Mouse (Mus musculus): ENCODE data around the gene Rbm41. TPM values are rescaled to one million over a fixed set of nuclear protein-coding genes. Genes with fewer than 3 reads are reported as not detected.

Gene Rbm41
- total and polyA plus RNA-seq, 2 experiments from 2014 or later, result 3.1 to 6.9 TPM

DNA sequence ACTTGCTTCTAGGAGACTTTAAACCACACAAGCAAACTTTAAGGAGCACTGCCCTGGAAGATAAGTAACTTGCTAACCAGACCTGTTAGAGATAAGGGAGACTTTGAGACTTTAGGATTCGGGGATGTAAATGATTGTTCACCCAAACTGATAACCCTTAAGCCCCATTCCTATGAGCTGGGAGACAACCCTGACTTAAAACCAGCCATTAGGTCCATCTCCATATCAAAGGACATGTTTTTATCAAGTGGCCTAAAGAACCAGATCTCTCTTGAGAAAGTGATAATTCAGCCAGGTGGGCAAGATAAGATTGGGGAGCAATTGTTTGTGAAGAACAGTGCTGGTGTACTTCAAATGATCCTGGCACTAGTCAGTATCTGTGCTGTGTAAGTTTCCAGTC lies 107.0 kb downstream of the Rbm41 start:
- Histone ChIP-seq H3K4me3 (ENCODE audit: low read depth, low read length) (no peak overlapping the region), H3K9me3 (ENCODE audit: low read length) (no peaks in the 10 kb centered on the region), H3K27me3 (ENCODE audit: insufficient read depth, low read length) (no peaks in the 10 kb centered on the region), H3K36me3 (ENCODE audit: insufficient read depth, low read length) (no peaks in the 10 kb centered on the region), H3K27ac (ENCODE audit: low read depth, low read length) (no peak overlapping the region), H3K4me1 (ENCODE audit: insufficient read depth, low read length) (no peaks in the 10 kb centered on the region), H3K4me2 (ENCODE audit: low read depth, low read length, poor library complexity, severe bottlenecking) (no peak overlapping the region), H3K9ac (replicated peaks; ENCODE audit: low read length, poor library complexity, severe bottlenecking) (no peak overlapping the region)
- no peak for TF ChIP-seq CTCF (IDR thresholded peaks at IDR 0.05)
- DNase-seq (ENCODE audit: low spot score) (no peak), ATAC-seq (ENCODE audit: low FRiP score) (no peak)
- WGBS, result 89% methylated on average over 1 of the region's 1 CpGs

DNA sequence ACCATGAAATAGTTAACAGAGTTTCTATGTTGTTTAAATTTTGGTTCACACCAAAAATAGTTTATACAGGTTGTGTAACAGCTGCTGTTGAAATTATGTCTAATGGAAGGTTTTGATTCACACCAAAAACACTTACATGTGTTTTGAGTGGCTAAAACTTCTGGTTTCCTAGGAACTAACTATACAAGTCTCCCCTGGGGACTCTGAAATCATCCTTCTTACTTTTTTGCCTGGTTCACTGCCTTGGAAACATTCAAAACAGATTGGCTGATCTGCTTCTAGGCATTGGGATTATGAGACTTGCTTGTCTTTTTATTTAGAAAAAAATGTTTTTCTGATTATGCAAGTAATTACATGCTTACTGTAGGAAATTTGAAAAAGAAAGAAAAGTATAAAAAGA lies 115.2 kb downstream of the Rbm41 start:
- Histone ChIP-seq H3K27ac (ENCODE audit: low read depth, low read length) (no peak overlapping the region), H3K9me3 (ENCODE audit: low read length) (no peaks in the 10 kb centered on the region), H3K27me3 (ENCODE audit: insufficient read depth, low read length) (no peaks in the 10 kb centered on the region; the same call in 1 of the 2 replicates), H3K9ac (replicated peaks; ENCODE audit: low read length, poor library complexity, severe bottlenecking) (no peak overlapping the region), H3K4me2 (ENCODE audit: low read depth, low read length, poor library complexity, severe bottlenecking) (no peak overlapping the region), H3K4me3 (ENCODE audit: low read depth, low read length) (no peak overlapping the region), H3K36me3 (ENCODE audit: insufficient read depth, low read length) (no peaks in the 10 kb centered on the region), H3K4me1 (ENCODE audit: insufficient read depth, low read length) (no peaks in the 10 kb centered on the region)
- no peak for DNase-seq (ENCODE audit: low spot score)
- ATAC-seq (ENCODE audit: low FRiP score), result no peak
- TF ChIP-seq CTCF (IDR thresholded peaks at IDR 0.05), result no peak

DNA sequence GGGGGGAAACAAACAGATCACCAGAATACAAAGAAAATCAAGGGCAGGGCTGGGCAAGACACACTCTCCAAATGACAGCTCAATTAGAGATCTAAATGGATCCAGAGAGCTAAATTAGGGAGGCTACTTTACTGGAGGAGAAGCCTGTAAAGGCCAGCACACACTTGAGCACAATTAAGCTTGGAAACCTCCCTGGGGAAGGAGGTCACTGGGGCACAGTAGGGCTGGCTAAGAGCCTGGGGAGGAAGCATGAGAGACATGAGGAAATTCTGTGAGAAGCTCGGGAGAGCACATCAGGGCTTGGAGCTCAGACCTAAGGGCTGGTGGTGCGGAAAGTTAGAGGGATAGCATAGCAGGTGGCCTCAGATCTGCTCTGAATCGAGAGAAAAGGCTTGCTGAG lies 120.5 kb downstream of the Rbm41 start:
- 36% methylated on average over 3 of the region's 3 CpGs for WGBS
- Histone ChIP-seq H3K4me3 (ENCODE audit: low read depth, low read length) (no peak overlapping the region), H3K27ac (ENCODE audit: low read depth, low read length) (no peak overlapping the region), H3K4me1 (ENCODE audit: insufficient read depth, low read length) (no peaks in the 10 kb centered on the region), H3K9ac (replicated peaks; ENCODE audit: low read length, poor library complexity, severe bottlenecking) (no peak overlapping the region), H3K27me3 (ENCODE audit: insufficient read depth, low read length) (no peaks in the 10 kb centered on the region), H3K9me3 (ENCODE audit: low read length) (no peaks in the 10 kb centered on the region), H3K36me3 (ENCODE audit: insufficient read depth, low read length) (no peaks in the 10 kb centered on the region), H3K4me2 (ENCODE audit: low read depth, low read length, poor library complexity, severe bottlenecking) (no peak overlapping the region)
- ATAC-seq (ENCODE audit: low FRiP score) (no peak), DNase-seq (ENCODE audit: low spot score) (peak; percentile 2)
- TF ChIP-seq CTCF (IDR thresholded peaks at IDR 0.05), result no peak

DNA sequence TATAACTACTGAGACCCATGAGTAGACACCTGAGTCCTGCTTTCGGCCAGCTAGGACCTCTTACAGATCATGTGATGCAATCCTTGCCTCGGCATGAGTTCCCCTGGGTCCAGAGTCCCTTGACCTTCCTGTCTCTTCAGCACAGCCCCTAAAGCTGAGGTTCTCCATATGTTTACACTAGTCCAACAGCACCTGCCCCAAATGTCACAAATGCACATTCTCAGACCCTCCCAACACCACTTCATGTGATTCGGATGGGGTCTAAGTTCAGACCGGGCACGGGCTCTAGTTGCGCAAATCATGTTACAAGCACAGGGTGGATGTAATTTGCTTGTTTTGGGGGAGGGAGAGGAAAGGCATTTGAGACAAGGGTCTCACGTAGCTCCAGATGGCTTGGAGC lies 121.3 kb downstream of the Rbm41 start:
- 80% methylated on average over 7 of the region's 7 CpGs for WGBS
- no peak for ATAC-seq (ENCODE audit: low FRiP score)
- DNase-seq (ENCODE audit: low spot score), result no peak

DNA sequence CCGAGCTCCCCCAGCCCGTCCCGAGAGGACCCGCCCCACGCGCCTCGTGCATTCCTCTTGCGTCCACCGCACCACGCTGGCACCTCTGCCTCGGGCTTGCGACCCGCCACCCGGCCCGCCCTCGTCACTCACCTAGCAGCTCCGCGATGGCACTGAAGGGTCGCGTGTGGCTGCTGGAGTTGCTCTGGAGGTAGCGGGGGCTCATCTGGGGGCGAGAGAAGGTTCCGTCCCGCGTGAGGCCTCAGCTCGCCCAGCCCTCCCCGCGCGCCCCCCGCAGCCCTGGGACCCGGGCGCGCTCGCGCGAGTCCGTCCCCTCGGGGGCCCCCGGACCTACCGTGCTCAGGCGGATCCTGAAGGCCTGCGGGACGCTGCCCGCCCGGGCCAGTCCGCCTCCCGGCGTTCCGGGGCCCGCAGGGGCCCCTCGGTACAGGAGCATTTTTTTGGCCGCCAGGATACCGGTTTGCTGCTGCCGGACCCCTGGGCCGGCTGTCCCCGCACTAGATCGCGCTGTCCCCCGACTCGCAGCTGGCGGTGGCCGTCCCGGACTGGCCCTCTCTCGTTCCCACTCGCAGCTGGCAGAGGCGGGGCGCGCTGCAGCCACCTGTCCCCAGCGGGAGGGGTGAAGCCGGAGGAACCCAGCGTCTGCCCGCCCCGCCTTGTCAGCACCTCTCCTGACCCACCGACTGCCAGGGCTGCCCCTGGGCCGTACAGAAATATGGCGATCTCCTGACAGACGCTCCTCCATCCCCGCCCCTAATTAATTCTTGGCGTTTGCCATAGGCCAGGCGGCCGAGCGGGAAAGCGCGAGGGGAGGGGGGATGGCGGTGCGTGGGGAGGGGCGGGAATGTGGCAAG lies 127.2 kb downstream of the Rbm41 start, which contains the start of gene Morc4:
Morc4 (minus strand) TSS at position 740 of the 854 bp plus-strand sequence.
- Histone ChIP-seq H3K9me3 (ENCODE audit: low read length) (no peaks in the 10 kb centered on the region), H3K27me3 (ENCODE audit: insufficient read depth, low read length) (no peaks in the 10 kb centered on the region), H3K27ac (ENCODE audit: low read depth, low read length) (no peak within 1 kb of the TSS), H3K4me2 (ENCODE audit: low read depth, low read length, poor library complexity, severe bottlenecking) (peak within 1 kb of the TSS; percentile 62), H3K9ac (replicated peaks; ENCODE audit: low read length, poor library complexity, severe bottlenecking) (peak within 1 kb of the TSS; percentile 60), H3K36me3 (ENCODE audit: insufficient read depth, low read length) (no peaks in the 10 kb centered on the region), H3K4me1 (ENCODE audit: insufficient read depth, low read length) (no peaks in the 10 kb centered on the region), H3K4me3 (ENCODE audit: low read depth, low read length) (peak within 1 kb of the TSS; percentile 56)
- TF ChIP-seq CTCF (IDR thresholded peaks at IDR 0.05), result no peak
- peak; percentile 88 for ATAC-seq (ENCODE audit: low FRiP score)
- WGBS, result 39% methylated on average over 35 of the region's 87 CpGs
- DNase-seq (ENCODE audit: low spot score), result peak; percentile 71

More for the DNA sequence above, 121.3 kb downstream of the Rbm41 start:
- no peak overlapping the region for H3K4me3 ChIP-seq (ENCODE audit: low read depth, low read length)
- H3K4me2 ChIP-seq (ENCODE audit: low read depth, low read length, poor library complexity, severe bottlenecking), result no peak overlapping the region
- no peak overlapping the region for H3K9ac ChIP-seq (replicated peaks; ENCODE audit: low read length, poor library complexity, severe bottlenecking)
- no peaks in the 10 kb centered on the region for H3K9me3 ChIP-seq (ENCODE audit: low read length)
- H3K27ac ChIP-seq (ENCODE audit: low read depth, low read length), result no peak overlapping the region
- H3K27me3 ChIP-seq (ENCODE audit: insufficient read depth, low read length), result no peaks in the 10 kb centered on the region
- TF ChIP-seq CTCF (IDR thresholded peaks at IDR 0.05), result no peak
- no peaks in the 10 kb centered on the region for H3K36me3 ChIP-seq (ENCODE audit: insufficient read depth, low read length)
- no peaks in the 10 kb centered on the region for H3K4me1 ChIP-seq (ENCODE audit: insufficient read depth, low read length)

DNA sequence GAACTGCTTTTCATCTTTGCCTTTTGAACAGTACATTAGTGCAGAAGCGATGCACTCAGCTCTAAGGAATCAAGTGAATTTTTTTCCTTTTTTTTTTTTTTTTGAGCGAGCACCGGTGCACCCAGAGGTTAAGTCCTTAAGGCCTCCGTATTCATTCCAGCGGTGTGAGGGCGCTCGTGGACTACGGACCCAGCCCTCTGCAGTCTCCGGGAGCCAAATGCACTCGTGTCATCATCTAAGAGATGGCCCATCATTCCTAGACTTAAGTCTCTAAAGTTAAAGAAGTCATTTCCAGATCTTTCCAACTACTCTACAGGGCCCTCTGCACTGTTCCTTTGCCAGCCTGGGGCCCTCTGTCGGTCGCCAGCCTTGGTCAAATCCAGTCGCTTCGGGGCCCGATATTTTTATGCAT lies 128.1 kb downstream of the Rbm41 start:
- H3K9ac ChIP-seq (replicated peaks; ENCODE audit: low read length, poor library complexity, severe bottlenecking), result no peak overlapping the region
- ATAC-seq (ENCODE audit: low FRiP score) (peak; percentile 29; the same call in 1 of the 2 replicates), DNase-seq (ENCODE audit: low spot score) (peak; percentile 33)
- no peaks in the 10 kb centered on the region for H3K9me3 ChIP-seq (ENCODE audit: low read length)
- H3K27ac ChIP-seq (ENCODE audit: low read depth, low read length), result no peak overlapping the region
- no peaks in the 10 kb centered on the region for H3K4me1 ChIP-seq (ENCODE audit: insufficient read depth, low read length)
- H3K27me3 ChIP-seq (ENCODE audit: insufficient read depth, low read length), result no peaks in the 10 kb centered on the region
- TF ChIP-seq CTCF (IDR thresholded peaks at IDR 0.05), result peak; percentile 40; the same call in 1 of the 2 replicates
- WGBS, result 23% methylated on average over 15 of the region's 15 CpGs
- H3K4me3 ChIP-seq (ENCODE audit: low read depth, low read length), result peak overlapping the region; percentile 56
- H3K36me3 ChIP-seq (ENCODE audit: insufficient read depth, low read length), result no peaks in the 10 kb centered on the region
- peak overlapping the region; percentile 62 for H3K4me2 ChIP-seq (ENCODE audit: low read depth, low read length, poor library complexity, severe bottlenecking)
